Mouse (Mus musculus) cerebellum, adult 8-10 months (tissue): ENCODE measurements around the gene Cdh16.
"Not testable (repeated sequence)": the region's sequence is repeated elsewhere in the genome, so short reads cannot be mapped to it uniquely, and the experiment has no call there.

Source experiments
- DNase-seq: peaks from one replicate; pipeline ENCODE4 v3.0.0; 2022

Gene Cdh16

GRCm38 (mm10) chr8:104624161-104624560 is at the start of gene Cdh16:
Cdh16 (minus strand) TSS chr8:104624396.
- DNase-seq, result no peak

- DNase-seq, result no peak
These were observed 31.4 kb upstream of the Cdh16 start for GRCm38 (mm10) chr8:104655614-104656013.

GRCm38 (mm10) chr8:104654984-104655383 is 30.8 kb upstream of the Cdh16 start:
- DNase-seq, result peak; percentile 80

GRCm38 (mm10) chr8:104644187-104644586 is 20.0 kb upstream of the Cdh16 start:
- DNase-seq, result not testable (repeated sequence)

- no peak for DNase-seq
These were observed 18.1 kb upstream of the Cdh16 start for GRCm38 (mm10) chr8:104642324-104642654.

- DNase-seq, result peak; percentile 88
These were observed 17.5 kb upstream of the Cdh16 start, which contains the start of gene Ciao2b for GRCm38 (mm10) chr8:104641426-104642323. Ciao2b (minus strand) TSS chr8:104641965.

- DNase-seq, result no peak
These were observed 16.7 kb upstream of the Cdh16 start for GRCm38 (mm10) chr8:104640831-104641370.

GRCm38 (mm10) chr8:104640241-104640640 is 16.0 kb upstream of the Cdh16 start:
- no peak for DNase-seq

- no peak for DNase-seq
These were observed 13.8 kb upstream of the Cdh16 start for GRCm38 (mm10) chr8:104638010-104638409.

GRCm38 (mm10) chr8:104635004-104635710 is 11.0 kb upstream of the Cdh16 start:
- DNase-seq, result no peak

GRCm38 (mm10) chr8:104633156-104633744 is 9.1 kb upstream of the Cdh16 start:
- DNase-seq, result no peak

GRCm38 (mm10) chr8:104632486-104632885 is 8.3 kb upstream of the Cdh16 start:
- no peak for DNase-seq

- DNase-seq, result no peak
These were observed 7.8 kb upstream of the Cdh16 start for GRCm38 (mm10) chr8:104631975-104632374.

- DNase-seq, result no peak
These were observed 6.9 kb upstream of the Cdh16 start, which contains the start of gene Rrad for GRCm38 (mm10) chr8:104630981-104631663. Rrad (minus strand) TSS chr8:104631327.

- no peak for DNase-seq
These were observed 6.4 kb upstream of the Cdh16 start for GRCm38 (mm10) chr8:104630574-104630973.

GRCm38 (mm10) chr8:104630111-104630479 is 5.9 kb upstream of the Cdh16 start:
- no peak for DNase-seq

GRCm38 (mm10) chr8:104629306-104630110 is 5.3 kb upstream of the Cdh16 start:
- no peak for DNase-seq

- DNase-seq, result no peak
These were observed 4.2 kb upstream of the Cdh16 start for GRCm38 (mm10) chr8:104628402-104628801.

GRCm38 (mm10) chr8:104627065-104627740 is 3.0 kb upstream of the Cdh16 start:
- DNase-seq, result no peak

GRCm38 (mm10) chr8:104620765-104621164 is 3.4 kb downstream of the Cdh16 start:
- no peak for DNase-seq

GRCm38 (mm10) chr8:104613119-104613518 is 11.1 kb downstream of the Cdh16 start:
- no peak for DNase-seq
